Mouse (Mus musculus) heart, embryonic 12.5 days (tissue): Measurements from ENCODE around the gene Crbn. TPM values are rescaled to one million over a fixed set of nuclear protein-coding genes. Genes with fewer than 3 reads are reported as not detected.
A peak's percentile ranks its signal among the peaks of the same experiment; 100 is the strongest.

Experiments used
- ATAC-seq: fragments of 200-750 bp; cut with Nextera tagmentation; 2 replicates; pipeline ENCODE4 v1.8.0; 2017; ENCODE audit warnings: moderate TSS enrichment, moderate library complexity; ENCODE audit not compliant: insufficient number of reproducible peaks, low FRiP score
- H3K27ac ChIP-seq: fragments of 300-500 bp; sonication (generic); 2 replicates; pipeline ENCODE4 v1.5.1; 2016; ENCODE audit warnings: mild to moderate bottlenecking, moderate library complexity; ENCODE audit not compliant: poor library complexity, severe bottlenecking
- H3K27me3 ChIP-seq: fragments of 300-500 bp; sonication (generic); replicated peaks from 2 replicates; pipeline ENCODE4 v1.6.1; 2016; ENCODE audit warnings: mild to moderate bottlenecking, moderate library complexity
- H3K36me3 ChIP-seq: fragments of 300-500 bp; sonication (generic); 2 replicates; pipeline ENCODE4 v1.6.1; 2016; ENCODE audit warnings: mild to moderate bottlenecking, moderate library complexity
- H3K4me1 ChIP-seq: fragments of 300-500 bp; sonication (generic); replicated peaks from 2 replicates; pipeline ENCODE4 v1.6.1; 2016; ENCODE audit warnings: mild to moderate bottlenecking
- H3K4me2 ChIP-seq: fragments of 300-500 bp; sonication (generic); 2 replicates; pipeline ENCODE4 v1.6.1; 2016; ENCODE audit warnings: mild to moderate bottlenecking, moderate library complexity
- H3K4me3 ChIP-seq: fragments of 300-500 bp; sonication (generic); 2 replicates; pipeline ENCODE4 v1.5.1; 2016; ENCODE audit warnings: mild to moderate bottlenecking
- H3K9ac ChIP-seq: fragments of 300-500 bp; sonication (generic); 2 replicates; pipeline ENCODE4 v1.6.1; 2016; ENCODE audit warnings: mild to moderate bottlenecking, moderate library complexity
- H3K9me3 ChIP-seq: fragments of 300-500 bp; sonication (generic); replicated peaks from 2 replicates; pipeline ENCODE4 v1.6.1; 2016; ENCODE audit warnings: mild to moderate bottlenecking, moderate library complexity
- WGBS: fragments of 180-500 bp; shearing (Covaris S2); methylation state at CpG from one replicate; pipeline ENCODE4 v1.1.7; 2016; 5-methylcytosine and 5-hydroxymethylcytosine counted together
- polyA plus RNA-seq: library from polyadenylated mRNA; unstranded; fragments of >200 nt; fragmentation: Nextera tagmentation; extraction: Ambion mirVana; gene quantifications from 2 replicates; pipeline ENCODE4 v1.2.1, GENCODE M21; 2016

The Crbn gene
- polyA plus RNA-seq, result 31.1 and 33.4 TPM in 2 replicates

DNA sequence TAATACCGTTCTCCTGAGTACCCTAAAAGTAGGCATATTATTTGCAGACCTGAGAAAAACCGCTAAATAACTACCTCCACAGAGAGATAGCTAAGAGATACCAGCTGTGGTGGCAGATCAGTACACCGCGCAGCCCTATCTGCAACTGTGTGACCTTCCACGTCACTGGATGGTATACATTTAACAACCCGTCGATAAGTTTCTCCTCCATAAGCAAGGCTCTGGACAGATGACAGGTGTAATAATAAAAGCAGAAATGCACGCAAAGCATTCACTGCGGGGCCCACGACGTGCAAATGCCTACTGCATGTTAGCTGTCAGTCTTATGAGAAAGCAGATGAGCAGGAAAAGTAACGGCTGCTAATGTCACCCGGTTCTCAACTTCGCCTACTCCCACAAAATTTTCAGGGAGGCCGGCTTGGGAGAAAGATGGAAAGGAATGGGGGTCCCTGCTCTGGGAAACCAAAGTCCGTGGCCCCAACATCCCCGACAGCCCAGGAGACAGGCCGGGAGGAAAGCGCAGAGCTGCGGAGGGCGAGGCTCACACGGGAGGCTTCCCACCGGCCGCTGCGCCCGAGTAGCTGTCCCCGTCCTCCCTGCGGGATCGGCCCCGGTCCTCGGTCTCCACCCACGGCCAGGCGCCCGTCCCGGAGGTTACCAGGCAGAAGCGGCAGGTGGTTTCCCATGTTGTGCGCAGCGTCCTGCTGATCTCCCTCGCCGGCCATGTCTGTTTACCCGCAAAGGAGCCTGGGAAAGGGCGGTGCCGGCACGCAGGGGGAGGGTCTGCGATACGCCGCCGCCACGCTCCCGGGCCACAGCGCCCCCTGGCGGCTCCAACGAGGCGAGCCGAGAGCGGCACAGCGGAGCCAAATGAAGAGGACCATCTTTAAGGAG, at the start of gene Crbn:
TSS of gene Crbn (minus strand) at position 745 of the 894 bp plus-strand sequence.
- Histone ChIP-seq H3K4me1 (peaks cover 15% of the 10 kb centered on the region), H3K4me2 (peak within 1 kb of the TSS; percentile 97), H3K27ac (no peak within 1 kb of the TSS), H3K27me3 (no peaks in the 10 kb centered on the region), H3K36me3 (peaks cover 5% of the 10 kb centered on the region), H3K9me3 (no peaks in the 10 kb centered on the region), H3K9ac (peak within 1 kb of the TSS; percentile 84), H3K4me3 (peak within 1 kb of the TSS; percentile 85)
- peak; percentile 93 for ATAC-seq
- WGBS, result 2% methylated on average over 57 of the region's 57 CpGs

DNA sequence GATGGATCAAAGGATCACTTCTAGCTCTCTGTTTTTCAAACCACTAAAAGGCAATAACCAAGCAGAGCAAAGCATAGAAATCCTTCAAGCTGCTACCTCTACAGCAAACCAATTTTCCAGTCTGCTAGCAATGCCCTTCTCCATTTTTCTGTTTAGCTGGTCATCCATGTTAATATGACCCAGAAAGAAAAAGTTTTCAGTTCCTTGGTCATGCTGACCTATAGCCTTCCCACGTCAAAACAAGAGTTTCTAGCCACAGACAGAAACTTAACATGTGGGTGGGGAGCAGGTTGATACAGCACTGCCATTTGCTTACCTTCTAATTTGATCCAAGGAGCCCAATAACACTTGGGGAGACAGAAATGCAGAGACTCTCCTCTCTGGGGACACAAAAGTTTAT, 40.3 kb upstream of the Crbn start:
- Histone ChIP-seq H3K4me1 (no peaks in the 10 kb centered on the region), H3K36me3 (no peaks in the 10 kb centered on the region), H3K4me3 (no peak overlapping the region), H3K27me3 (no peaks in the 10 kb centered on the region), H3K9me3 (0 out of 2 replicates have a peak, but pooled peaks cover 5% of the 10 kb centered on the region), H3K9ac (no peak overlapping the region), H3K4me2 (no peak overlapping the region), H3K27ac (no peak overlapping the region)
- 57% methylated on average over 1 of the region's 1 CpGs for WGBS
- no peak for ATAC-seq

GRCm38 (mm10) chr6:106838053-106838452, 38.2 kb upstream of the Crbn start:
- no peak for ATAC-seq
- Histone ChIP-seq H3K36me3 (no peaks in the 10 kb centered on the region), H3K9ac (no peak overlapping the region), H3K27ac (no peak overlapping the region), H3K27me3 (no peaks in the 10 kb centered on the region), H3K4me3 (no peak overlapping the region), H3K4me2 (no peak overlapping the region), H3K9me3 (0 out of 2 replicates have a peak, but pooled peaks cover 5% of the 10 kb centered on the region), H3K4me1 (no peaks in the 10 kb centered on the region)
- 78% methylated on average over 3 of the region's 3 CpGs for WGBS

DNA sequence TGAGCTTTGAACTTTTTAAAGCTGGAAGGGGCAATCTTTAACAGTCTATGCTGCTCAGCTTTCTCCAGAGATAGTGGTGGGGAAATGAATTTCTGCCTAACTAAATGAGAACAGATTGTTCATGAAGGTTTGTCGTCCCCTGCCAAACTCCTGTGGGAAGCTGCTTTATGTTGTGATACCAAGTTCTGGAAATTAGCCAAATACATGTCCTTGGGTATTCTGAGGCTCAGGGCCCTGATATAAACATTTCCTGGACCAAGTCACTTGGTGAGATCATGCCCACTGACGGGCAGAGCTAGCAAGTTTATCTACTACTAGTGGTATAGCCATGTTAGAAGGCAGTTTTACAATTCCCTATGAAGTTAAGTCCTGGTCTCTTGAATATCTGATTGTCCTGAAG, 35.4 kb upstream of the Crbn start:
- Histone ChIP-seq H3K27me3 (no peaks in the 10 kb centered on the region), H3K27ac (no peak overlapping the region), H3K4me1 (no peaks in the 10 kb centered on the region), H3K36me3 (no peaks in the 10 kb centered on the region), H3K9ac (no peak overlapping the region), H3K4me3 (no peak overlapping the region), H3K4me2 (no peak overlapping the region), H3K9me3 (no peaks in the 10 kb centered on the region)
- 42% methylated on average over 2 of the region's 2 CpGs for WGBS
- ATAC-seq, result no peak

GRCm38 (mm10) chr6:106822329-106822728, 22.5 kb upstream of the Crbn start:
- H3K4me3 ChIP-seq, result no peak overlapping the region
- WGBS, result 60% methylated on average over 1 of the region's 1 CpGs
- no peaks in the 10 kb centered on the region for H3K4me1 ChIP-seq
- no peak overlapping the region for H3K27ac ChIP-seq
- no peaks in the 10 kb centered on the region for H3K36me3 ChIP-seq
- H3K9ac ChIP-seq, result no peak overlapping the region
- H3K4me2 ChIP-seq, result no peak overlapping the region
- no peak for ATAC-seq
- H3K9me3 ChIP-seq, result no peaks in the 10 kb centered on the region
- H3K27me3 ChIP-seq, result no peaks in the 10 kb centered on the region

DNA sequence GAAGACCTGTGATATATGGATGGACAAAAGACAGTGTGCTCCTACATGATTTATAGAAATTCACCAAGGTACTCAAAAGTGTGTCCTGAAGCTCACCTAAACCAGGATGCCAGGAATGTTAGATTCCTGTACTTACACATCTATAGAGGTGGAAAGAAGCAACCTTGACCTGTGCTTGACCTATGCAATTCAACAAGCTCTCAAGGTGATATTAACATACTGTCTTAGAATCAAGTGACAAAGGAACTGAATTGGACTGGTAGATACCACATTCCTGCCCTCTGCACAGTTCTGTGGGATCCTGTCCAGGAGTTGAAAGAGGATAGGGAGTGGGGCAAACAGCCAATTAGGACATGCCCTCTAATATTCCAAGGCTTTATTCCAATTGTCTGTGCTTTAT, 20.7 kb upstream of the Crbn start:
- Histone ChIP-seq H3K27ac (no peak overlapping the region), H3K36me3 (no peaks in the 10 kb centered on the region), H3K4me2 (no peak overlapping the region), H3K27me3 (no peaks in the 10 kb centered on the region), H3K4me3 (no peak overlapping the region), H3K9ac (no peak overlapping the region), H3K4me1 (no peaks in the 10 kb centered on the region), H3K9me3 (no peaks in the 10 kb centered on the region)
- ATAC-seq, result no peak

DNA sequence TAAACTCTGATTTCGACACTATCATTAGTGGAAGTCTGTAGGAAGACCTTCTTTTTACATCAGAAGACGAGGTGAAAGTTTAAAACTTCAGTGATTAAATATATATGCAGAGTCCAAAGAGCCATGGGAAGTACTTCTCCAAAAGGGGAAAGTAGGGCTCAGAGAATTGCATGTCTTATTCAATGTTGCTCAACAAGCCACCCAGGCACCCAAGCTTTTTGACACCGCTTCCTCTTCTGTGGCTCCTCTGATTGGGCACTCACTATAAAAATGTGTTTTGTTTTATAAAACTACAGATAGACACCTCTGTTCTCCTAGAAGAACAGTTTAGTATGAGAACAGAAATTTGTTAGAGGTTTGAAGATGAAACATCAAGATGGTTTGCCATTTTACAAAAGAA, 20.0 kb upstream of the Crbn start:
- Histone ChIP-seq H3K9ac (no peak overlapping the region), H3K4me3 (no peak overlapping the region), H3K27ac (no peak overlapping the region), H3K36me3 (no peaks in the 10 kb centered on the region), H3K4me2 (no peak overlapping the region), H3K4me1 (no peaks in the 10 kb centered on the region), H3K9me3 (no peaks in the 10 kb centered on the region), H3K27me3 (no peaks in the 10 kb centered on the region)
- 67% methylated on average over 3 of the region's 3 CpGs for WGBS
- no peak for ATAC-seq

DNA sequence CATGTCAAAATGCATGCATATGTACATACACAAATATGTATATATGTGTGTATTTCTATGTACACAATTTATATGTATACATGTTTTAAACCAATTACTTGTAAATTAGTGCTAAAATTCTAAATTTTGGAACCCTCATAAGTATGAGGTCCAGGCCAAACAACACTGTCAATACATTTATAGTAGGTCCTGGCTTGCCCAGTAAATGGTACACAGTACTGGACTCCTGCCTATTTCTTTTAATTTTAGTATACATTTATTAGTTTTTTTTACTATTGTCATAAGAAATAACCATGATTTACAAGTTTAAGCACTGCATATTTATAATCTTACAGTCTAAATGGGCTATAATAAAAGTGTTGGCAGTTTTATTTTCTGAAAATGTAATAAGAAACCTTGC, 19.4 kb upstream of the Crbn start:
- no peaks in the 10 kb centered on the region for H3K36me3 ChIP-seq
- ATAC-seq, result no peak

DNA sequence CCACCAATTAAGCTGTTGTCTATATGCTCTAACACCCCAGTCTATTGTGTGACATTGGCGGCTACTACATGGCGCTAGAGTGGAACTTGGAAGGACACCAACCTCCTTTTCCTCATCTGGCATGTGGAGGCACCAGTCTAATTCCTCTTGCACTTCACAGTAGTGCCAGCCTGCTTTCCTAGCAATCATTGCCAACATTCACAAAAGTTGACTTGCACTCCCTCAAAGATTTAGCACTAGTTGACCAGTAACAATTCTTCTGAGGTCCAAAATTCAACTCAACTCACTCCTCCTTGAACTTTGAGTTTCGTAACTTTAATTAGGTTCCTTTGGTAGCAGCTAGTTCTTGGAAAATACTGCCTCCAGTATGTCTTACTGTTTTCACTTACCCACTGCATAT, 10.8 kb upstream of the Crbn start:
- 80% methylated on average over 3 of the region's 3 CpGs for WGBS
- no peaks in the 10 kb centered on the region for H3K36me3 ChIP-seq
- no peak overlapping the region for H3K4me2 ChIP-seq
- H3K9me3 ChIP-seq, result no peaks in the 10 kb centered on the region
- H3K4me1 ChIP-seq, result no peaks in the 10 kb centered on the region
- H3K27me3 ChIP-seq, result no peaks in the 10 kb centered on the region
- H3K9ac ChIP-seq, result no peak overlapping the region
- H3K4me3 ChIP-seq, result no peak overlapping the region
- H3K27ac ChIP-seq, result no peak overlapping the region
- ATAC-seq, result no peak

More for the DNA sequence above, 19.4 kb upstream of the Crbn start:
- H3K4me1 ChIP-seq, result no peaks in the 10 kb centered on the region
- no peaks in the 10 kb centered on the region for H3K27me3 ChIP-seq
- H3K27ac ChIP-seq, result no peak overlapping the region
- H3K4me3 ChIP-seq, result no peak overlapping the region
- no peak overlapping the region for H3K9ac ChIP-seq
- no peaks in the 10 kb centered on the region for H3K9me3 ChIP-seq
- H3K4me2 ChIP-seq, result no peak overlapping the region

DNA sequence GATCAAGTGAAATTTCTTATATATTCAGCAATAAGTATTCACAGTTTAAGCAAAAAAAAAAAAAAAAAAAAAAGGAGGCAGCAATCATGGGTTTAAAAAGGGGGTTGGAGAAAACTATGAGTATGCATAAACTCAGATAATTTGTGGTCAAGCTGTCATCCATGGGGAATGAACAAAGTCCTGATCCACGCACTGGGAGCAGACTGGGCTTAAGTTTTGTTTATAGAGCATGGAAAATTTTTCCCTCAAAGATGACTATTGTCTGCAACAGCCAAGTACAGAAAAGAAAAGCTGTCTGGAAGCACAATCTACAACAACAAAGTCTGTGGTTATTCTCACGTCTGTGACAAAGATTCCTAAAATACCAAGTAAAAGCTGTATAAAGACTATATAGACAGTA, 9.3 kb upstream of the Crbn start:
- no peaks in the 10 kb centered on the region for H3K4me1 ChIP-seq
- no peaks in the 10 kb centered on the region for H3K36me3 ChIP-seq
- H3K9ac ChIP-seq, result no peak overlapping the region
- no peak for ATAC-seq
- H3K9me3 ChIP-seq, result no peaks in the 10 kb centered on the region
- WGBS, result 52% methylated on average over 2 of the region's 2 CpGs
- no peak overlapping the region for H3K4me2 ChIP-seq
- no peak overlapping the region for H3K4me3 ChIP-seq
- H3K27ac ChIP-seq, result no peak overlapping the region
- no peaks in the 10 kb centered on the region for H3K27me3 ChIP-seq

DNA sequence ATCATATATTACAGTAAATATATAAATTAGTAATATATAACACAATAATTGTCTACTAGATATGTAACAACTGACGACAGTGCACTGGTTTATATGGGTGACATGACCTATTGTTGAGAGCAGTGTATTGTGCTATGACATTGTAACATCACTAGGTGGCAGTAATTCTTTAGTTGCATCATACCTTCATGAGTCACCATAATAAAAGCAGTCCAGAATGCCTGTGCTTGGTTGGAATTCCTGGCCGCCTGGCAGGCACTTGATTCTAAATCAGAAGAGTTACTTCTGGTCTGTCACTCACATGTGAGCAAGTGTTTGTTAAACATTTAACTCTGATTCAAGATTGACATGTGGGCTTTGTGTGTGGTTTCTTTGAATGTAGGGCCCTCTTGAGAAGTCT, 5.0 kb upstream of the Crbn start:
- Histone ChIP-seq H3K27me3 (no peaks in the 10 kb centered on the region), H3K9me3 (no peaks in the 10 kb centered on the region), H3K4me1 (no peaks in the 10 kb centered on the region), H3K4me2 (no peak overlapping the region), H3K4me3 (no peak overlapping the region), H3K27ac (no peak overlapping the region), H3K36me3 (no peaks in the 10 kb centered on the region), H3K9ac (no peak overlapping the region)
- ATAC-seq, result no peak
- 34% methylated on average over 2 of the region's 2 CpGs for WGBS

- Histone ChIP-seq H3K4me1 (peaks cover 15% of the 10 kb centered on the region), H3K4me2 (peak overlapping the region; percentile 97), H3K9ac (no peak overlapping the region), H3K27ac (no peak overlapping the region), H3K4me3 (peak overlapping the region; percentile 85), H3K27me3 (no peaks in the 10 kb centered on the region), H3K36me3 (no peaks in the 10 kb centered on the region), H3K9me3 (no peaks in the 10 kb centered on the region)
- ATAC-seq, result no peak
- WGBS, result 55% methylated on average over 5 of the region's 5 CpGs
Observed at GRCm38 (mm10) chr6:106800227-106800557, 315 bp upstream of the Crbn start.
